Comparison of ENCODE assay signal across 8 mouse cellular contexts in the genomic region with DNA sequence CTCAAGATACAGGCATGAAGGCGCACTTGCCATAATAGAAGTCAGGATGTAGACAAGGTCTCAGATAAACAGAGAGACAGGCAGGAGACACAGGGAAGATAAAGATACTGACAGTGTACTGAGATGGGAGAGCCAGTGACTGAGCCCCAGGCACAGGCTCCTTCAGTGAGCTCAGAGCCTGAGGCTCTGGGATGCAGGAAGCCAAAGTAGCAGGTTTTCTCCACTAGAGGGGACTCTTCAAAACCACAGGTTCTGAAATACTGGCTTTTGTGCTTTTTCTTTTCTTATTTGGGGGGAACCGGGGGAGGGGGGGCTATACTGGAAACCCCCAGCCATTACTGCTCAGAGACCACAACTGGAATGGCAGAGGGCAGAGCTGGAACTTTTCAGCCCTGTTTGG. TPM values are rescaled to one million over a fixed set of nuclear protein-coding genes. Genes with fewer than 3 reads are reported as not detected.
DNase-seq lines count a peak whose midpoint lies in the region; ATAC-seq and TF ChIP-seq lines count a peak whose summit lies in the region.

No protein-coding gene starts in this region.

- peak overlapping the region; percentile 99 for H3K9ac ChIP-seq in forebrain, embryonic 16.5 days (replicated peaks; ENCODE audit: low read depth, low read length)
- H3K9ac ChIP-seq in neural tube, embryonic 13.5 days, result peak overlapping the region; percentile 99

- H3K4me3 ChIP-seq in left cerebral cortex, adult 2 months, result peak overlapping the region; percentile 97
- H3K4me3 ChIP-seq in forebrain, embryonic 16.5 days (replicated peaks; ENCODE audit: low read length), result peak overlapping the region; percentile 91
- peak overlapping the region; percentile 99 for H3K4me3 ChIP-seq in neural tube, embryonic 13.5 days

- H3K9me3 ChIP-seq in forebrain, embryonic 16.5 days (ENCODE audit: control insufficient read depth, low read length), result no peaks in the 10 kb centered on the region
- no peaks in the 10 kb centered on the region for H3K9me3 ChIP-seq in neural tube, embryonic 13.5 days

- peaks cover 60% of the 10 kb centered on the region for H3K4me1 ChIP-seq in forebrain, embryonic 16.5 days (replicated peaks; ENCODE audit: control insufficient read depth, insufficient read depth, low read length)
- peaks cover 87% of the 10 kb centered on the region for H3K4me1 ChIP-seq in neural tube, embryonic 13.5 days (replicated peaks)

- peak; percentile 27 for DNase-seq in adrenal gland, postnatal 14 days
- no peak for DNase-seq in adrenal gland, adult 8-10 months
- DNase-seq in left cerebral cortex, adult 2 months (ENCODE audit: extremely low spot score in 1 of 2, low spot score in 2 of 2), result peak in 1 of 2 experiments; percentile 43
- no peak for DNase-seq in left cerebral cortex, postnatal 10 days (ENCODE audit: extremely low spot score in 1 of 2, low spot score in 2 of 2)
- no peak for DNase-seq in thymus, adult 18-20 months
- DNase-seq in spleen, adult 18-20 months, result no peak

- TF ChIP-seq CTCF in left cerebral cortex, adult 2 months (IDR thresholded peaks at IDR 0.05), result peak; percentile 74

- no peaks in the 10 kb centered on the region for H3K27me3 ChIP-seq in forebrain, embryonic 16.5 days (replicated peaks; ENCODE audit: control insufficient read depth, insufficient read depth, low read length)
- no peaks in the 10 kb centered on the region for H3K27me3 ChIP-seq in neural tube, embryonic 13.5 days

- H3K36me3 ChIP-seq in forebrain, embryonic 16.5 days (ENCODE audit: control insufficient read depth, insufficient read depth), result no peaks in the 10 kb centered on the region
- H3K36me3 ChIP-seq in neural tube, embryonic 13.5 days, result peaks cover 8% of the 10 kb centered on the region; the same call in 1 of the 2 replicates

- 48% methylated on average over 2 of the region's 2 CpGs for WGBS in forebrain, embryonic 16.5 days
- WGBS in neural tube, embryonic 13.5 days, result 52% methylated on average over 2 of the region's 2 CpGs

- H3K27ac ChIP-seq in left cerebral cortex, adult 2 months, result peak overlapping the region; percentile 54; the same call in 1 of the 2 replicates
- H3K27ac ChIP-seq in forebrain, embryonic 16.5 days (ENCODE audit: low read length), result peak overlapping the region; percentile 55
- H3K27ac ChIP-seq in neural tube, embryonic 13.5 days (replicated peaks), result peak overlapping the region; percentile 97

- 0 out of 2 replicates have a peak, but pooled peaks have one; percentile 16 for ATAC-seq in forebrain, embryonic 16.5 days
- no peak for ATAC-seq in neural tube, embryonic 13.5 days (ENCODE audit: low read depth)

- intact Hi-C loops in left cerebral cortex, adult 2 months (cut with DNase I), result loop anchor here (5.0 to 10.0 kb wide), 5 partner anchors 63 to 927 kb away; no protein-coding TSS in a partner anchor
- intact Hi-C loops in left cerebral cortex, postnatal 10 days (cut with DNase I), result loop anchor here (5.0 to 10.0 kb wide), 4 partner anchors 98 to 340 kb away; no protein-coding TSS in a partner anchor

- H3K4me2 ChIP-seq in forebrain, embryonic 16.5 days (ENCODE audit: low read length), result peak overlapping the region; percentile 81
- H3K4me2 ChIP-seq in neural tube, embryonic 13.5 days, result peak overlapping the region; percentile 85

RNA-seq across cellular contexts. Expression of a gene that starts 6.4 kb away (rescaled TPM):
- 15.2 and 17.3 TPM in 2 replicates for total RNA-seq in adrenal gland, postnatal 14 days (2021)
- 10 to 100 TPM in 2 of 4 experiments, 1 to 10 TPM in 2; 7.6 to 13.4 (median 10.7) TPM for total RNA-seq in adrenal gland, adult 8-10 months (2022)
- 10 to 100 TPM; 95.0 to 97.9 TPM for total RNA-seq in left cerebral cortex, adult 2 months (2021)
- total RNA-seq in left cerebral cortex, postnatal 10 days (2021), result 10 to 100 TPM; 97.9 to 99.8 TPM
- polyA plus RNA-seq in forebrain, embryonic 16.5 days (2015; fragmentation: Nextera tagmentation; extraction: Ambion mirVana), result 76.0 and 80.3 TPM in 2 replicates
- 42.6 and 50.5 TPM in 2 replicates for polyA plus RNA-seq in neural tube, embryonic 13.5 days (2015; fragmentation: Nextera tagmentation; extraction: Ambion mirVana)
